Mouse (Mus musculus) retina, postnatal 7 days (tissue): Measurements from ENCODE around the gene Ube2e1.
"Not testable (repeated sequence)": the region's sequence is repeated elsewhere in the genome, so short reads cannot be mapped to it uniquely, and the experiment has no call there.

Source experiments
- DNase-seq: peaks from one replicate; pipeline ENCODE4 v3.0.0-alpha.2; 2012; ENCODE audit warnings: low read depth, low spot score

Gene Ube2e1

DNA sequence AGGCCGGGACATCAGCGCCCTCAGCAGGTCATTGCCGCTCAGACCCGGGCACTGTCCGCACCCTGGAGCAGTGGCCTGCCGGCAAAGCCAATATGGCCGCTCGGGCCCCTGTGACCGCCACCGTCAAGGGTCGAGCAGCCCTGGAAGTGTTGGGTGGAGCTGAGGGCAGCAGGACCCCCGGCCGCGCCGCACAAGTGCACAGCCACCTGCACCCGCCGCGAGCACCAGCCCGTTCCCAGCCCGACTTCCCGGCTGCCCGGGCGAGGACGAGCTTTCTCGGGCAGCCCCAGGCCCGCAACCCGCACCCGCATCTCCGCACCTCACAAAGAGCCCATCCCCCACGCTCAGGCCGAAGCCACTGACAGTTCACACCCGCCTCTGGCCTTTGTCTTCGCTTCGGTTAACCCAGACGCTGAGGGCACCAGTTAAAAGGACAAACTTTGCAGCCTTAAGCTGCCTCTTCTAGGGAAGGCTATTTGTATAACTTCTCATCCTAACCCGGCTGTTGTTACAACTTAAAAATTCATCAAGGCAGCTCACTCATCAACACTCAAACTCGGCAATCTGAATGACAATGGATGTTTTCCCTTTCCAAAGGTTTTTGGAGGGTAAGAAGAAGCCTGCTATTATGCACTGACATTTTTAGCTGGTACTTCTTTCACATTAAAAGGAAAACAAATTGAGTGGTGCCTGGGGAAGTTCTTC, 4.5 kb downstream of the Ube2e1 start:
- peak; percentile 20 for DNase-seq

DNA sequence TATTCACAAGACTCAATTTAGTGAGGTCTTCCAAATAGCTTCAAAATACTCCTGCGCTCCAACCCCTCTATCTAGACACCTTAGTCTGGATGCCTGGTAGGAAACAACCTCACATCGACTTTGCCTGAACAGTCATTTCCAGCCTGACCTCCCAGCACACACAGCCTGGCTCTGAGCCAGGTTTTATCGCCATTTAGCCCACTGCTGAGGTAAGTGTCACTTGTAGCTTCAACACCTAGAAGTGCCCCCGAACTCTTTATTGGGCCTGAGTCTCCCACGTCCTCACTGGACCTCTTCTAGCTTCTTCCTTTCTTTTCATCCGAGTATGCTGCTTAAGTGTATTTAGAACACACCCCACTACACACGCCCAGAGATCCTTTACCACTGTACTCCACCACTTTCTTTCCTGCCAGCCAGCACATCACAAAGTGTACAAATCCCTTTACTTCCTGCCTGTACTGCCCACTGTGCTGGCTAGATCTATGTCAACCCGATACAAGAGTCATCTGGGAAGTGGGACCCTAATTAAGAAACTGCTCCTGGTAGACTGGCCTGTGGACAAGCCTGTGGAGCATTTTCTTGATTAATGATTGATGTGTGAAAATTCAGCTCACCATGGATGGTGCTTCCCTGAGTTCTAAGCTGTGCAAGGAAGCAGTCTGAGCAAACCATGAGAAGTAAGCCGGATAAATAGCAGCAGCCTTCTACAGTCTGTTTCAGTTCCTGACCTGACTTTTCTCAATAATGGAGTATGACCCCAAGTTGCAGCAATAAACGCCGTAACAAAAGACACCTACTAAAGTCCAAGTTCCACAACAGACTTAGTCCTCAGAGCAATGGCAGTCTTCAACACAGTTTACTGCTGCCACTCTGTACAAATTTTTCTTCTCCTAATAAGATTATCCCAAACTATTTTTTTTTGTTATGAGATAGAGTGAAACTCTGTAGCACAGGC, 13.9 kb downstream of the Ube2e1 start:
- no peak for DNase-seq

DNA sequence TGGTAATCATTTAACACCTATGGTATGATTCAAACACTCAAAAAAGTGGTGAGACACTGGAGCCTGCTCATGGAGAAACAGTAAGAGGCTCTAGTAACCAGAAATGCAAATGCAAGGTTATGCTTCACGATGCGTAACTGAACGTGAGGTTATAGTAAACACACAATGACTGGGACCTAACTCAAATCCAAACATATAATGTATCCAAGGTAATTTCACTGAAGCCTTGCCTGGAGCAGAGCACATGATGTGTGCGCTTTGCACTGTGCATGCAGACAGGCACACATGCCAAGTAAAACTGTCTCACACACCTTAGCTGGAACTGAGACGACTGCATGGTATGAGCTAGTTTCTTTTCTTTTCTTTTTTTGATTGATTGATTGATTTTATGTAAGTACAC, 27.5 kb downstream of the Ube2e1 start:
- DNase-seq: no peak

DNA sequence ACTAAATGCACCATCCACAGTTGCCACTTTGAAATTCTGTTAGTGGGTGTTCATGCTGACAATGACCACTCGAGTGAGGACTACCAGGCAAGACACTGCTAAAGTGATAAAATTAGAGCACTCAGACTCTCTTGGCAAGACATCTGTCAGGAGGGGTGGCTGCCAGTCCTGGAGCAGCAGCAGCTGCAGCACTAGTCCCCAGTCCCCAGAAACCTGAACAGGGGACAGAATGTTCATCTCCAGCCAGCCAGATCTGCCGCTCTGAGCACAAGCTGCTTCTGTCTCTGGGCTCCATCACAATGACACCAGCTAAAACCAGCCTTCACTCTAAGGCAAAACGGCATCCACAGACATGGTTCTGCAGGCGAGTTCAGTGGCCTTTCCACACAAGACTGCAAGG, 28.4 kb downstream of the Ube2e1 start:
- DNase-seq: no peak

DNA sequence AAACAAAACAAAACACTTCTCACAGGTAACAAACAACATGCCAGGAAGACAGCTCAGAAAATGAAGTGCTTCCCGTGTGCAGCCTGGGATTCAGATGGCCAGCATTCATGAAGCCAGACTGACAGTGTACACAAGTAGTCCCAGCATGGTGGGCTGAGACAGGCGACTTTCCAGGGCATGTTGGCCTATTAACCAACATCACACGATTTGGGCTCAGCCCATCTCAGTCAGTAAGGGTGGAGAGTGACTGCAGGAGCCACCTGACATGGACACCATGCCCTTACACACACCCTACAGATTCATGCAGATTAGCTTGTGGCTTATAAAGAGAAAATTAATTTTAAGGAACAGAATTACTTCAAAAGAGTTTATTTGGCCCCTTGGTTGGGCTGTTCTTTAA, 28.9 kb downstream of the Ube2e1 start:
- no peak for DNase-seq

DNA sequence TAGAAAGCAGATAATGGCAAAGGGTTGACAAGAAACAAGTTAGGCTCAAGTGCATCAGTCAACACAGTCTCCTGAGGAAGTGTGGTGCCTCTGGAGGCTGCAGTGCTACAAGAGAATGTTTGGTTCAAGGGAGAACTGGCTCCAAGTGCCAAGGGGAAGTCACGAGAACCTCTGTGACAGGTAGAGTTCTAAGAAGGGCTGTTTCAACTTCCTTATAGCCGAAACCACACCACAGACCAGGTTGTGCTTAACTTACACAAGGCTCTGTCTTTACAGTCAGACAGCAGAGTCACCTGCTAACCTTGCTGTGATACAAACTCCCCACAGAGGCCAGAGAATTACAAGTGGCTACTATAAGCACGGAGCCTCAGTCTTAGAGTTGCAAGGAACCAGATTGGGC, 30.1 kb downstream of the Ube2e1 start:
- no peak for DNase-seq

DNA sequence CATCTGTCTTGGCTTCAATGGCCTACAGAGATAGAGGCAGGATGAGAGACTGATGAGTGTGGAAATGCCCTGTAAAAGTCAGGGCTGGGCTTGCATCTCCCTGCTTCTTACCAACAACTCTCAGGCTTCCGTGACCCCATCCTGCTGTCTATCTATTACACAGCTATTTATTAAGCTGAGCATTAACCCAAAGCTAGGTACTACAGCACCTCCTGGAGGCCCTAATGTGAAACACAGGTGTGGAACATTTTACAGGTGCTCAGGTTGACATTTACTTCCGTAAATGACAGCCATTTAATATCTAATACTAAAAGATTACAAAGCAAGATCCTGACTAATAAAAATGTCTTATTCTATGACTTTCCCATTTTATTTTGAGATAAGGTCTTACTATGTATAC, 31.0 kb downstream of the Ube2e1 start:
- DNase-seq: no peak

DNA sequence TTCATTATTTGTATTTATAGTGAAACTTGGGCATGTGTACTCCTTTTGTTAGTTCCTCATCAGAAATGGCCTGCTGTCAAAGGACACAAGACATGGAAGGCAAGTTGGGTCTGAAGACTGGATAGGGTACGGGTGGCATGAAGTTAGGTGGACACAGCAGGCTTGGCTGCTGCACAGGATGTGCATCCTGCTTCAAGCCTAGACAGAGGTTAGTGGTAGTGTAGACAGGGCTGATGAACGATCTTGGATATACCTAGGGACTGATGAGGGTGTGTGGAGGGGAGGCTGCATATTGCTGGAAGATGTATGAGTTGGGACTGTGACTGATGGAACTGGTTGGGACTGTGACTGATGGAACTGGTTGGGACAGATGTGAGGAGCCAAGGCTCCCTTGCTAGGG, 32.8 kb downstream of the Ube2e1 start:
- DNase-seq: no peak

DNA sequence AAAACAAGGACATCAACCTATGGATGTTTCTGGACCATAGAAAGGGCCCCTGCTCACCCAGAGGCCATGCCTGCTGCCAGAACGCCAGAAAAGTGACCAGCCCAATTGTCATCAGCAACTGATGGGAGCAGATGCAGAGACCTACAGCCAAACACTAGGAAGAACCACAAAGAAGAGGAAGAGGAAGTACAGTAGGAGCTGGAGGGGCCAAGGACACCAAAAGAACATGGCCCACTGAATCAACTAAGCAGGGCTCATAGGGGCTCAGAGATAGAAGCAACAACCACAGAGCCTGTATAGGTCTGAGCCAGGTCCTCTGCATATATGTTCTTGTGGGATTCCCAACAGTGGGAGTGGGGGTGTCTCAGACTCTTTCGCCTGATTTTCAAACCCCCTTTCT, 34.2 kb downstream of the Ube2e1 start:
- no peak for DNase-seq

DNA sequence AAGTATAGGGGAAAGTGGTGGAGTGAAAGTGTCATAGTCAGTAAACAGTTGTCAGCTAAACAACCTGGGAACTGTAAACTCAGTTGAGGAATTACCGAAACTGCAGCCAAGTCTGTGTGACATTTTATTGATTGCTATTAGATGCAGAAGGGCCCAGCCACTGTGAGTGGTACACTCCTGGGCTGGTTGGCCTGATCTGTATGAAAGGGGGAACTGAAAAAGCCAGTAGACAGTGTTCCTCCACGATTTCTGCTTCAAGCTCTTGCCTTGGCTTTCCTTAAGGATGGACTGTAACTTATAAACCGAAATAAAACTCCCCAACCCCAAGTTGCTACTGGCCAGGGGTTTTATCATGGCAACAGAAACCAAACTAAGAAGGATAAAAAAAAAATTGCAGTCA, 39.1 kb downstream of the Ube2e1 start:
- no peak for DNase-seq

DNA sequence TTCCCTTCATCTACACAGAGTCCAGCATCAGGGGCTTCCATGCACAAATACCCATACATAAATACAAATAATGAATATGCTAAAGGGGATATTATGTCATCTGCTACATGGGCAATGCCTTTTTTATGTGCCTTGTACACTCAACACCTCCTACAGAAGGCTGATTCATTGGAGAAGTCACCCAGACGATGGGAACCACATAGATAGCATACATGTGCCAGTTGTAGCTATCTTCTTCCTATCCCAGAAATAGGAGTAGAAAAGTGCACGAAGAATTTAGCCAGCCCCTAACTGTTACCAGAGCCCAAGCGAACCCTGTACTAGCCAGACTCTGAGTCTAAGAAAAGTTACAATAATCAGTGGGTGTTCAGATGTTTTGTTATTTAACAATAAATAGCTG, 39.5 kb downstream of the Ube2e1 start:
- DNase-seq: no peak

DNA sequence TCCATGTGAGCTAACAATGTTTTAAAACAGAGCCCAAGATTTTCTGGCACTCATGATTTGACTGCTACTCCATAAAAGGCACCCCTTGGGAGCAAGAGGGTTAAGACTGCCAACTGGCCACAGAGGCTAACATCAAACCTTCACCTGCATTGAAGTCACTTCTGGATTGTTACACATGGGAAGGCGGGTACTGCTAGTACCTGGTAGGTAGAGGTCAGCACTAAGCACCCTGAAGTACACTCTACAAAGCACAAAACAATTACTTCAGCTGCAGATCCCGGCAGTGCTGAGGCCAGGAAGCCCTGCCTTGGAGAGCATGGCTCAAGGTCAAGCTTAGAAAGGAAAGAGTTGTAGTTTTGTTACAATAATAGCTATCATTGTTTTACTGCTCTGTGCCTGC, 44.3 kb downstream of the Ube2e1 start:
- DNase-seq: no peak

DNA sequence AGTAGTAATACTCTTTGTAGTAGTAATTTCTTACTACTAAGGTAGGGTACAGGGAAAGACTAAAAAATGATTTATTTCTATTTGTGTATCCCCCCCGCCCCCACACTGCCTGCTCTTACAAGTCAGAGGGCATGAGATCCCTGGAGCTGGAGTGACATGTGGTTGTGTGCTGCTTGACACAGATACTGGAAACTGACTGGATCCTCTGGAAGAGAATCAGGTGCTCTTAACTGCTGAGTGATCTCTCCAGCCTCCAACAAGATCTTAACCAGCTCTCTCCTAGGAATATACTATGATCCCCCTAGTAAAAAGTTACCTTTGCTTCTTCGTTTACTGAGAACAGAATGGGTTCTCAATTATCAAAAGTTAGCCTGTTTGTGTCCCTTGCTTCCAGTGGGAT, 45.2 kb downstream of the Ube2e1 start:
- no peak for DNase-seq

DNA sequence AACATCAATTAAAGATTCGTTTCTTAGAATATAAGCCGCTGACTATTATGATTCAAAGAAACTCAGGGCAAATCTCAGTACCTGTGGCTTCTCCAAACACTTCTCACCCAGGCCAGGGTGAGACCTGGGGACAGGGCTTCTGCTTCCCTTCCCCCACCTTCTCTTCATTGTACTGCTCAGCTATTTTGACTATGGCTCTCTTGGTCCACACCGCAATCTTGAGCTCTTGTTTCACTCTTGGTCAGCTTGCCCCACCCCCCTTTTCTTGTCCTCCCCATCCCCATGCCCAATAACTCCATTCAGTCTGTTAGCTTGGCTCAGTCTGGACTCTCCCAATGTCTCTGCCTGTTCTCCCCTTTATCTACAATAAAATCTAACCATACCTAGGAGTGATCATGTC, 46.2 kb downstream of the Ube2e1 start:
- DNase-seq: no peak

DNA sequence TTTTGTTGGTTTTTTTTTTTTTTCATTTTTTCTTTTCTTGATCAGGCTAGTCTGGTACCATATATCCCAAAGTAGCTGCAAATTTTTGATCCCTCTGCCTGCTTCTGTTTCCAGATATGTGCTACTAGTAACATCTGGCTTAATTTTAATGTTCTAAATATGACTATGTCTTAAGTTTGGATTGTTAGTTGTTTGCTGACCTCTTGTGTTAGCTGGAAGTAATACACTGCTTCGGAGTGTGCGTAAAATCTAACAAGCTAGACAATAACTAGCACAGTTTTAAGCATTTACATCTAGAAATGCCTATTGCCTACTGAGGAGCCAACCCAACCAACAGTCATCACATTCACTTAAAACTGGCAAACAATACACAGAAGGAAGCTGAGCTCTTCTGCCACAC, 47.1 kb downstream of the Ube2e1 start:
- DNase-seq: no peak

DNA sequence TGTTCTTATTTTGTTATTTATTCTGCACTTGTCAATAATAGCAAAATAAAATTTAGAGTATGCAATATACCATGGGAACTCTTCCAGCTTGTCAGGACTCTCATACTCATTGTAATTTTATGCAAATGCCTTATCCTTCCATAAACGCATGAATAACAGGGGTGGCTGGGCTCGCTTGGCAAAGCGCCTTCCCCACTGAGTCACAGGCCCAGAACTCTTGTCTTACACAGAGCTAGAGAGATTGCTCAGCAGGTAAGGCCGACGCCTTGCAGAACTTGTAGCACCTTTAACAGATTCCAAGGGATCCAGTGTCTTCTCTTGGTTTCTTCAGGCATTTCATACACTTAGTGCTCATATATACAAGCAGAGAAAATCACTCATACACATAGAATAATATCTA, 51.3 kb downstream of the Ube2e1 start:
- DNase-seq: no peak

DNA sequence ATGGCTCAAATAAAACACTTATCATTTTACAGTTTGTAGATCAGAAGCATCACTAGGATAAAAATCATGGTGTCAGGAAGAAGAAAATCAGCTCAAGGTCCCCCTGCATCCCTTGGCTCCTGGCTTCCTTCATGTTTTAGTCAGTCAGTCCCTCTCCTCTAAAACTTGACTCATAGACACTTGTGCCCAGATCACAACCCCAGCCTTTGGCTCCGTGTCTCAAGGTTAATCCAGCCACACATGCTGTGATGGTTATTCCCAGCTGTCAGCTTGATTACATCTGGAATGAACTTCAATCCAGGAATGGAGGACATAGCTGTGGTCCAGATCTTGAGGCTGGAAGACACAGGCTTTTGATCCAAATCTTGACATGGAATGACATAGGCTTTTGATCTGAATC, 57.1 kb downstream of the Ube2e1 start:
- no peak for DNase-seq

DNA sequence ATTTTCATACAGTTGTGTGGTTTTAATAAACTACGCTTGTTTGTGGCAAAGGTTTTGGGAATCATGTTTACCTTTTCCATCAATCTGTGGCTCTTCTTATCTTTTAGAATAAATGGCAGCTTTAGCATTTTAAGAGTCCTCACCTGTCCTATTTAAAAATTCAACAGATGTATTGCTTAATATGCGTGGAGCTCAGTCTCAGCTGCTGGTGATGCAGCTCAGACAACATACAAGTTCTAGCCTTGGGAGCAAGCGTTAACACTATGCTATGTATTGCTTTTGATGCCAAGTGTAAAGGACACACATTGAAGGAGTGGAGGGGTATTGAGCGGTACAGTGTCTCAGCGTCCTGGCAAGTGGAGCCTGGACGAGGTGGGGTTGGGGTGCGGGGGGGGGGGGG, 60.0 kb downstream of the Ube2e1 start:
- no peak for DNase-seq

DNA sequence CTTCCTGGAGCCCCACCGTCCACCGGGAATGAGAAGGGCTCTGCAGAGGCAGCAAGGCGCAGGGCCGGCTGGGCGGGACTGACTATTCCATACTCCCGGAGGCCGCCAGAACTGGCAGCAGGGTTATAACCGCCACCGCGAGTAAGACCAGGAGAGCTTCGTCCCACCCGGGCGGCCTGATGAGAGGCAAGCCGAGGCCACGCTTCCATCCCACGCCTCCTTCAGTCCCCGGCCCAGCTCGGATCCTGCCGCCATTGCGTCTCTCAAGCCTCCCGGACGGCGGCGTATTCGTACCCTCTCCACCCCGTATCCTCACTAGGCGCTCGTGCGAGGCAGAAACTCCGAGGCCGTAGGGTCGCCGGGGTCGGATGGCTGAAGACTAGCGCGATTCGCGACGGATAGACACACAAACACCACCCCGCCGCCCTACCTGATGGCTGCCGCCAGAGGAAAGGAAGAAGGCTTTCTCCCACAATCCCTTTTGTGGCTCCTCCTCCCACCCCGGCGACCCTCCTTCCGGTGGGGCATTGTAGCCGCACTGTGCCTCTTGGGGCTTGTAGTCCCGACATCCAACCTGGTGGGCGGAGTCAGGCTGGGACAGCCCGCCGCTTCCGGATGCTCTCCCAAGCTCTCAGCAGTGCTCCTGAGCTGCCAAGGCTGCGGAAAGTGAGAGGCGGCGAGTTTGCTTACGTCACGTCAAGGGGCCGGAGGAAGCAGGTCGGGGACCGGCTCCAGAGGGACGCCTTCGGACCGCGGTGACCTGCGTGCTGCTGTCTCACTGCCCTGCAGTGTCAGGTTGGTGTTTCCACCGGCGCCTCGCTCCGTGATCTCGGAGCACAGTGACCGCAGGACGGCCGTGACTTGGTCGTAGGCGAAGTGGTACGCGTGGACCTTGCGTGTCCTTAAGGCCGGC, 60.9 kb downstream of the Ube2e1 start, which contains the start of the genes Nkiras1 and Rpl15:
Nkiras1 (plus strand) TSS at position 608 of the 913 bp plus-strand sequence.
Rpl15 (minus strand) TSS at position 863 of the 913 bp plus-strand sequence.
- peak; percentile 94 for DNase-seq

DNA sequence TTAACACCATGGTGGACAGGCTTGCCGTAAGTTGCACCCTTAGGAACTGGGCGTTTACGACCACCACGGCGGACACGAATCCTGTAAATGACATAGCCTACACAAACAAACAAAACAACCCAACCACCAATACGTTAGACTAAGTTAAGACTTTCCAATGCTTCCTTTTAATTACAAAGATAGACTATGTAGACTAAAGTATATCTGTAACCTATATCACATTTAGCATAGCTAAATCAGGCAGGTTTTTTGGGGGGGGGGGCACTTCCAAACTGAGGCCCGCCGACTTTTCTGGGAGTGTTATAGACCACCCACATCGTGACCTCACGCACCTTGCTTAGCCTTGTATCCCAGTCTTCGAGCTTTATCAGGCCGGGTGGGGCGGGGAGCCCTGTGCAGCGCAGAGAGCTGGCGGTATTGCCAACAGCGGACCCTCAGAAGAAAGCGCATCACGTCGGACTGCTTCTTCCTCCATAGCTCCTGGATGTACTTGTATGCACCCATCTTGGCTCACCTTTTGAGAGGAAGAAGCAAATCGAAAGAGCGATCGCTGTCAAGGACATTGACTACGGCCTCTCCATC, 61.6 kb downstream of the Ube2e1 start:
- DNase-seq: not testable (repeated sequence)

DNA sequence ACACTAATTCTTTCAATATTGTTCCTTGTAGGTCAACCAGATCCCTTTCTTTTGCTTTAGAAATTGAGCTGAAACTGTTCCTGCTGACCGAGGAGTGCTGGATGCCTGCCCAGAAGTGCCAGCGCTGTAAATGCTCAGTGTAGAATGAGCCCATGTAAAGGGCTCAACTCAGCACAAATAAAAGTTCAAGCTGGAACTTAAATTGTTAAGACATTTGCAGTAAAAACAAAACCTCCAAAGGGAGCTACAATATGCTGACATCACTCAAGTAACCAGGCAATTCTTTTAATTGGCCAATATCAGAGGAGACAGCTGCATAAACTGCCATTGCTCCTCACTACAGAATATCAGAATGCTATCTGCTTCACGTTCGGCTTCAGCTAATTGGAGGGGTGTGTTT, 68.2 kb downstream of the Ube2e1 start:
- no peak for DNase-seq
